Mouse (Mus musculus) heart, embryonic 11.5 days (tissue): Measurements from ENCODE around the gene Ptger2. TPM values are rescaled to one million over a fixed set of nuclear protein-coding genes. Genes with fewer than 3 reads are reported as not detected.

Experiments used
- ATAC-seq: fragments of 200-750 bp; cut with Nextera tagmentation; replicated peaks from 2 replicates; pipeline ENCODE4 v1.8.0; 2017; ENCODE audit warnings: moderate library complexity; ENCODE audit not compliant: insufficient number of reproducible peaks, low FRiP score, low TSS enrichment
- H3K27ac ChIP-seq: fragments of 300-500 bp; sonication (generic); 2 replicates; pipeline ENCODE4 v1.5.1; 2014; ENCODE audit warnings: mild to moderate bottlenecking, low read depth, low read length
- H3K27me3 ChIP-seq: fragments of 300-500 bp; sonication (generic); 2 replicates; pipeline ENCODE4 v1.6.1; 2014; ENCODE audit warnings: mild to moderate bottlenecking, low read length, mixed read lengths; ENCODE audit not compliant: control insufficient read depth, insufficient read depth
- H3K36me3 ChIP-seq: fragments of 300-500 bp; sonication (generic); 2 replicates; pipeline ENCODE4 v1.6.1; 2014; ENCODE audit warnings: mild to moderate bottlenecking, low read length, moderate library complexity, mixed read lengths; ENCODE audit not compliant: control insufficient read depth, insufficient read depth
- H3K4me1 ChIP-seq: fragments of 300-500 bp; sonication (generic); 2 replicates; pipeline ENCODE4 v1.6.1; 2014; ENCODE audit warnings: low read length; ENCODE audit not compliant: control insufficient read depth, insufficient read depth
- H3K4me2 ChIP-seq: fragments of 300-500 bp; sonication (generic); 2 replicates; pipeline ENCODE4 v1.6.1; 2014; ENCODE audit warnings: mild to moderate bottlenecking, moderate library complexity
- H3K4me3 ChIP-seq: fragments of 300-500 bp; sonication (generic); 2 replicates; pipeline ENCODE4 v1.5.1; 2014; ENCODE audit warnings: low read depth, low read length
- H3K9ac ChIP-seq: fragments of 300-500 bp; sonication (generic); 2 replicates; pipeline ENCODE4 v1.6.1; 2014; ENCODE audit warnings: mild to moderate bottlenecking, low read depth, low read length, moderate library complexity
- H3K9me3 ChIP-seq: fragments of 300-500 bp; sonication (generic); replicated peaks from 2 replicates; pipeline ENCODE4 v1.6.1; 2016; ENCODE audit warnings: low read length; ENCODE audit not compliant: control insufficient read depth
- WGBS: fragments of 180-500 bp; shearing (Covaris S2); extraction: QIAGEN DNeasy Blood & Tissue Kit; methylation state at CpG from one replicate; pipeline ENCODE4 v1.1.7; 2014; ENCODE audit not compliant: insufficient replicate concordance; 5-methylcytosine and 5-hydroxymethylcytosine counted together
- polyA plus RNA-seq: library from polyadenylated mRNA; unstranded; fragments of >200 nt; fragmentation: Nextera tagmentation; extraction: Ambion mirVana; gene quantifications from 2 replicates; pipeline ENCODE4 v1.2.1, GENCODE M21; 2014

Gene Ptger2
- polyA plus RNA-seq, 1 experiment from 2014 or later = not detected

DNA sequence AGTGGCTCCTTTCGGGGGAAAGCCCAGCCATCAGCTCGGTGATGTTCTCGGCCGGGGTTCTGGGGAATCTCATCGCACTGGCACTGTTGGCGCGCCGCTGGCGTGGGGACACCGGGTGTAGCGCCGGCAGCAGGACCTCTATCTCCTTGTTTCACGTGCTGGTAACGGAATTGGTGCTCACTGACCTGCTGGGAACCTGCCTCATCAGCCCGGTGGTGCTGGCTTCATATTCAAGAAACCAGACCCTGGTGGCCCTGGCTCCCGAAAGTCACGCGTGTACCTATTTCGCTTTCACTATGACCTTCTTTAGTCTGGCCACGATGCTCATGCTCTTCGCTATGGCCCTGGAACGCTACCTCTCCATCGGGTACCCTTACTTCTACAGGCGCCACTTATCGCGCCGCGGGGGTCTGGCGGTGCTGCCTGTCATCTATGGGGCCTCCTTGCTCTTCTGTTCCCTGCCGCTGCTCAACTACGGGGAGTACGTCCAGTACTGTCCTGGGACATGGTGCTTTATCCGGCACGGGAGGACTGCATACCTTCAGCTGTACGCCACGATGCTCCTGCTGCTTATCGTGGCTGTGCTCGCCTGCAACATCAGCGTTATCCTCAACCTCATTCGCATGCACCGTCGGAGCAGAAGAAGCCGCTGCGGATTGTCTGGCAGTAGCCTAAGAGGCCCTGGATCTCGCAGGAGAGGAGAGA, 1.2 kb downstream of the Ptger2 start:
- Histone ChIP-seq H3K4me2 (peak overlapping the region; percentile 85), H3K9ac (no peak overlapping the region; the same call in 1 of the 2 replicates), H3K9me3 (no peaks in the 10 kb centered on the region), H3K4me3 (peak overlapping the region; percentile 50), H3K27ac (no peak overlapping the region), H3K4me1 (no peaks in the 10 kb centered on the region), H3K27me3 (peaks cover 21% of the 10 kb centered on the region), H3K36me3 (no peaks in the 10 kb centered on the region)
- no peak for ATAC-seq
- WGBS = under 1% methylated on average over 45 of the region's 45 CpGs

DNA sequence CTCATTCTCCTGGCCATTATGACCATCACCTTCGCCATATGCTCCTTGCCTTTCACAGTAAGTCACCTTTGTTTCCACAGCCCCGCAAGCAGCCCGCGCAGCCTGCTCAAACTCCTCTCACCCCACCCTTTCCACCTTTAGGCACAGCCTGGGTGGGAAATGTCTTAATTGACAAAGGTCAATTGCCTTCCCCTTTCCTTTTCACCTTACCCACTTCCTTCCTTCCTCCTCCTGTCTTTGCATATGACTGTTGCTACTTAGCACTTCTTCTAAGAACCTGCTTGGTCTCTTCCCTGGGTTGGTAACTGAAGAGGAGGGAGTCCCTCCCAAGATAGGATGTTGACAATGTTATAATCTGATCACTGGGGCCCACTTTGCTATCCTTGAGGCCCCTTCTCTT, 1.8 kb downstream of the Ptger2 start:
- Histone ChIP-seq H3K27ac (no peak overlapping the region), H3K9me3 (no peaks in the 10 kb centered on the region), H3K4me3 (peak overlapping the region; percentile 50), H3K27me3 (peaks cover 21% of the 10 kb centered on the region), H3K4me1 (no peaks in the 10 kb centered on the region), H3K9ac (no peak overlapping the region), H3K36me3 (no peaks in the 10 kb centered on the region), H3K4me2 (peak overlapping the region; percentile 85)
- ATAC-seq = no peak
- WGBS = 15% methylated on average over 4 of the region's 4 CpGs

DNA sequence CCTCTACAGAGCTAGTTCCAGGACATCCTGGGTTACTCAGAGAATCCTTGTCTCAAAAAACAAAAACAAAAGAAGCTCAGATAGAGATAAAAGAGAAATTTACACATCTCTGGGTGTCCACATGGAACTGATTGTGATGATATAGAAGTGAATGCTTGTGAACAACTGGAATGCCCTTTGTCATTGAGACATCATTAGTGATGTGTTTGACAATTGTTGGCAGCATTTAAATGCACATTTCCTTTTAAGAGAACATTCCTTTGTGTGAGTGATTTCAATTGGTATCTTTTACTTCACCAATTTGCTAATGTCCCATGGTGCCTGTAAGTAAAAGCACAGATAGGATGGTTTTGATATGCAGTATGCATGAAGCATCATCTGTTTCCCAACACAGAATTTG, 6.3 kb downstream of the Ptger2 start:
- ATAC-seq = no peak
- no peak overlapping the region for H3K4me3 ChIP-seq
- peaks cover 13% of the 10 kb centered on the region for H3K27me3 ChIP-seq
- H3K9me3 ChIP-seq = no peaks in the 10 kb centered on the region
- H3K9ac ChIP-seq = no peak overlapping the region
- no peaks in the 10 kb centered on the region for H3K4me1 ChIP-seq
- H3K36me3 ChIP-seq = no peaks in the 10 kb centered on the region
- H3K27ac ChIP-seq = no peak overlapping the region
- no peak overlapping the region for H3K4me2 ChIP-seq

DNA sequence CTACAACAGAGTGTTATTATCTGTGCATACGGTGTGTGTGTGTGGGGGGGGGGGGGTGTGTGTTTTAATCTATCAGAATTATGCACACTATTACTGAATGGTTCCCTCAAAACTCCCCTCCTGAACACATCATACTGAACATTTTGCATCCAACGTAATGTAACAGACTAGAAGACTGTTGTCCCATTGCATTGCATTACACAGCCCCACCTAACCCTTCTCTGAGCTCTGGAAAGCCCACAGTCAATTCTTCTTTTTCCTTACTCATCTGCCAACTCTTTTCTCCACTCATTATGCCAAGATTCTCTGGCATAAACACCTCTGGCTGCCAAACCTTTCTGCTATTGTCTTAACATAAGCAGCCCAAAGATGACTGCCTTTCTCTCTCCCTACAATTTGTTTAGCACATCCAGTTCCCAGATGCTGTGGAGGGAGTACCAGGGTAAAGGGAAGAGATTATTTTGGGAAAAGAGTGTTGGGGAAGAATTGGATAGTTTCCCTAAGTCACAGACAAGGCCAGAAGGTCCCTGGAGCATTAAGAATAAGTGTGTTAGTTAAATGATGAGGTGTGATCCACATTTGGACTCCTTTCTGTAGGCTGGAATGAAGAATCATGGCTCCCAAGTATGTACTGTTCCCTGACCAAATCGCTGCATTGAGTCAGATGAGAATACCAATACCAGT, 12.2 kb downstream of the Ptger2 start:
- Histone ChIP-seq H3K27ac (no peak overlapping the region), H3K4me3 (no peak overlapping the region), H3K9ac (no peak overlapping the region), H3K4me2 (no peak overlapping the region), H3K9me3 (no peaks in the 10 kb centered on the region), H3K36me3 (no peaks in the 10 kb centered on the region), H3K27me3 (no peaks in the 10 kb centered on the region), H3K4me1 (no peaks in the 10 kb centered on the region)
- ATAC-seq = no peak
- WGBS = 78% methylated on average over 3 of the region's 3 CpGs

DNA sequence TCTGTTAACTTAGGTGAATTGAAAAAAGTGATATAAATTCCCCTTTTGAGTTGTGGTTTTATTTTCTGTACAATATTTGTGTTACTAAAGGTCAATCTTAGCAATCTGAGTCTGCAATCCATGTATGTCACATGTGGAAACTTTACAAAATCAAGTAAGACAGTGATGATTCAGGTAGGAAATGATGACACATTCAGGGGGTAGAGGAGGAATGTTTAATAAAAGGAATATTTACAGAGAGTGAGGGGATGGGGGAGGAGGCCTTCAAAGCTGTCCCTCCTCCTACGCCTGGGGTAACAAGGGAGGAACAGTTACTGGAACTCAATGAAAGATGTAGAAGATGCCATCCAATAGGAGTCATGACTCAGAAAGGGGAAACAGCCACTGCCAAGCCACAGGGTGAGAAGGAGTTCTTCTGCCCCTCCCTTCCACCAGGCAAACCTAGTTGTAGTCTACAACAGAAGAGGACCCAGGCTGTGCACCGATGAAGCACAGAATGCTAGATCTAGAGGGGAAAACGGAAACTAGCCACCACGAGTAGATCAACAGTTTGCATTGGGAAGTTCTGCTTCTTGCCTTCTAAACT, 17.8 kb downstream of the Ptger2 start:
- 72% methylated on average over 4 of the region's 4 CpGs for WGBS
- no peaks in the 10 kb centered on the region for H3K9me3 ChIP-seq
- no peaks in the 10 kb centered on the region for H3K4me1 ChIP-seq
- no peak for ATAC-seq
- H3K27me3 ChIP-seq = no peaks in the 10 kb centered on the region
- no peak overlapping the region for H3K9ac ChIP-seq
- no peak overlapping the region for H3K4me2 ChIP-seq
- no peaks in the 10 kb centered on the region for H3K36me3 ChIP-seq
- H3K4me3 ChIP-seq = no peak overlapping the region
- H3K27ac ChIP-seq = no peak overlapping the region

DNA sequence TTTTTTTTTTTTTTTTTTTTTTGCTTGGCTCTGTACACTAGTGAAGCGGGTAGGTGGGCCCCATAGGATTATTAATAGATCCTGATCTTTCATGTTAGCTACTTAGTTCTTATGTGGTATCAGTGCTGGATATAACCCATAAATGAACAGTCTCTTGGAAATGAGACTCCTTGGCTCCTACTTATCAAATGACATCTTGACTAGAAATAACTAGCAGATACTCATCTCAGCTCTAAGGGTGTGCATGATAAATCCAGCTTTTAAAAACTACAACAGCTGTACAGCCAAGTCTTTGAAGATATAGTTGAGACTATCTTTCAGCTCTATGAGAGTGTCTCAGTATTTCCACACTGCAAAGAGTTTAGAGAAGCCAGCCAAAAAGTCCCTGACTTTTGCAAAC, 21.2 kb downstream of the Ptger2 start:
- no peak overlapping the region for H3K9ac ChIP-seq
- H3K4me2 ChIP-seq = no peak overlapping the region
- H3K27ac ChIP-seq = no peak overlapping the region
- no peaks in the 10 kb centered on the region for H3K27me3 ChIP-seq
- no peaks in the 10 kb centered on the region for H3K9me3 ChIP-seq
- H3K36me3 ChIP-seq = no peaks in the 10 kb centered on the region
- no peaks in the 10 kb centered on the region for H3K4me1 ChIP-seq
- ATAC-seq = no peak
- H3K4me3 ChIP-seq = no peak overlapping the region
- WGBS = 83% methylated on average over 1 of the region's 1 CpGs

DNA sequence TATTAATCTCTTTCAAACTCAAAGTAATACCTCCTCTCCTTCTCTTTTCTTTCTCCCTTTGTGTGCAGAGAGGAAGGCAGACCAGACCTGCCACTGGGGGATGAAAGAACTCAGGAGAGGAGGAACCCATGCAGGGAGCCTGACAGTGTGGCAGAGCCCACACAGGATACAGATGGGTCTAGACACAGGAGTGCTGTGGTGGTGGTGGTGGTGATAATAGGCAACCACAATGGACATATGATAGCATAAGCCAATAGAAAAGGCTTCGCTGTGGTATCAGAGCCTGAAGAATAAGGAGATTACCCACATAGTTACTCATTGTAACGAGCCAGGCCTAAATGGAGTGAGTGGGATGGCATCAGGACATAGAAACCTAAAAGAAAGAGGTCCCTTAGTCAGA, 23.3 kb downstream of the Ptger2 start:
- 65% methylated on average over 2 of the region's 2 CpGs for WGBS
- no peak overlapping the region for H3K4me2 ChIP-seq
- no peaks in the 10 kb centered on the region for H3K27me3 ChIP-seq
- no peak overlapping the region for H3K9ac ChIP-seq
- no peaks in the 10 kb centered on the region for H3K9me3 ChIP-seq
- no peaks in the 10 kb centered on the region for H3K36me3 ChIP-seq
- no peak overlapping the region for H3K4me3 ChIP-seq
- H3K27ac ChIP-seq = no peak overlapping the region
- no peaks in the 10 kb centered on the region for H3K4me1 ChIP-seq
- ATAC-seq = no peak

DNA sequence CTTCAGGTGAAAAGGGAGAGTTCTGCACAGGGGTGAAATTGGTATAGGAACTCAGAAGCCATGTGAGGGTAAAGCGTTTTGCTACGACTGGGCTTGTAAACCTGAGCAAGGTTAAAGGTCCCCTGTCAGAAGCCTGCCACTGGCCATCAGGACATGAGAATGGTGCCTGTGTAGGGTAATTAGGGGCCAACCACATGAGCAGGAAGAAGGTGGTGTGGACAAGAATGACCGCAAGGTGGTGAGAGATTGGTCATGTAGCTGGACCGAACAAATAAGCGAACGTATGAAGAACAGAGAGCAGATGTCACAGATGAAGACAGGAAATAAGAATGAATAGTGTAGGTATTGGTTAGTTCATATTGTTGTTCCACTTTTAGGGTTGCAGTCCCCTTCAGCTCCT, 23.7 kb downstream of the Ptger2 start:
- Histone ChIP-seq H3K4me2 (no peak overlapping the region), H3K4me3 (no peak overlapping the region), H3K9me3 (no peaks in the 10 kb centered on the region), H3K36me3 (no peaks in the 10 kb centered on the region), H3K27me3 (no peaks in the 10 kb centered on the region), H3K4me1 (no peaks in the 10 kb centered on the region), H3K27ac (no peak overlapping the region), H3K9ac (no peak overlapping the region)
- 83% methylated on average over 6 of the region's 6 CpGs for WGBS
- ATAC-seq = no peak
